Mouse (Mus musculus) CH12.LX (cell line): ENCODE measurements around the gene Tmem170b. TPM values are rescaled to one million over a fixed set of nuclear protein-coding genes. Genes with fewer than 3 reads are reported as not detected.

ENCODE experiments used
- DNase-seq: peaks from one replicate; pipeline ENCODE4 v3.0.0-alpha.2; 2013; ENCODE audit errors: extremely low read depth
- H3K27ac ChIP-seq: 2 replicates; pipeline ENCODE4 v1.5.1; 2012; ENCODE audit warnings: low read depth, mild to moderate bottlenecking, control low read depth, moderate library complexity; ENCODE audit not compliant: insufficient read depth
- H3K27me3 ChIP-seq: replicated peaks from 2 replicates; pipeline ENCODE3; 2012; ENCODE audit warnings: inconsistent platforms
- H3K36me3 ChIP-seq, 2 experiments: replicated peaks in 1 of 2; 2 replicates each; pipeline versions ENCODE3 to v1.6.1; 2012; ENCODE audit warnings: inconsistent platforms in 1 of 2, low read length in 1 of 2, mild to moderate bottlenecking in 1 of 2, mixed read lengths in 1 of 2, moderate library complexity in 1 of 2; ENCODE audit not compliant: control insufficient read depth in 1 of 2, insufficient read depth in 1 of 2
- H3K4me1 ChIP-seq, 2 experiments: 2 replicates each; pipeline ENCODE4 v1.6.1; 2012; ENCODE audit warnings: inconsistent platforms in 1 of 2, moderate library complexity in 1 of 2; ENCODE audit not compliant: insufficient read depth in 2 of 2, control insufficient read depth in 1 of 2
- H3K4me2 ChIP-seq: 2 replicates; pipeline ENCODE4 v1.6.1; 2012; ENCODE audit warnings: low read depth, mild to moderate bottlenecking, control low read depth; ENCODE audit not compliant: poor library complexity, insufficient read depth, severe bottlenecking
- H3K4me3 ChIP-seq, 3 experiments: fragments of 150-350 bp in 1 of 3; sonication (generic) in 1 of 3; replicated peaks in 1 of 3; 2 replicates each; pipeline versions ENCODE3 to v1.5.1; 2011 to 2012; ENCODE audit warnings: low read depth in 2 of 3, low read length in 2 of 3, mild to moderate bottlenecking in 2 of 3, moderate library complexity in 2 of 3, control low read depth in 1 of 3, improper control_type of control experiment in 1 of 3, inconsistent platforms in 1 of 3, mixed read lengths in 1 of 3; ENCODE audit not compliant: poor library complexity in 1 of 3
- H3K79me2 ChIP-seq: replicated peaks from 2 replicates; pipeline ENCODE4 v1.6.1; 2012; ENCODE audit warnings: mild to moderate bottlenecking, moderate library complexity; ENCODE audit not compliant: control insufficient read depth, poor library complexity, insufficient read depth, severe bottlenecking; ENCODE audit errors: extremely low read depth
- H3K9ac ChIP-seq: 2 replicates; pipeline ENCODE4 v1.6.1; 2012; ENCODE audit warnings: low read depth, mild to moderate bottlenecking, control low read depth, moderate library complexity; ENCODE audit not compliant: insufficient read depth
- H3K9me3 ChIP-seq: replicated peaks from 2 replicates; pipeline ENCODE3; 2012; ENCODE audit warnings: low read length, inconsistent platforms, mixed read lengths
- BHLHE40 ChIP-seq: IDR thresholded peaks from 2 replicates; pipeline ENCODE4 v1.6.1; 2011; ENCODE audit warnings: mild to moderate bottlenecking, low read depth, low read length, improper control_type of control experiment
- CHD1 ChIP-seq: IDR thresholded peaks from 2 replicates; pipeline ENCODE4 v1.6.1; 2012; ENCODE audit warnings: low read depth, low read length, improper control_type of control experiment, inconsistent platforms
- CHD2 ChIP-seq: IDR thresholded peaks from 2 replicates; pipeline ENCODE4 v1.6.1; 2011; ENCODE audit warnings: low read length, improper control_type of control experiment
- EP300 ChIP-seq: IDR thresholded peaks from 2 replicates; pipeline ENCODE4 v1.6.1; 2011; ENCODE audit warnings: low read length, improper control_type of control experiment
- ETS1 ChIP-seq: conservative IDR thresholded peaks from 2 replicates; pipeline ENCODE4 v1.6.1; 2012; ENCODE audit warnings: low read depth, mild to moderate bottlenecking, inconsistent platforms, low read length, improper control_type of control experiment, moderate library complexity
- HCFC1 ChIP-seq: IDR thresholded peaks from 2 replicates; pipeline ENCODE4 v1.6.1; 2012; ENCODE audit warnings: low read depth, mild to moderate bottlenecking, inconsistent platforms, low read length, improper control_type of control experiment
- IRF4 ChIP-seq: IDR thresholded peaks from 2 replicates; pipeline ENCODE4 v1.6.1; 2014; ENCODE audit warnings: low read depth, mild to moderate bottlenecking, inconsistent platforms, low read length, improper control_type of control experiment
- JUN ChIP-seq: IDR thresholded peaks from 2 replicates; pipeline ENCODE4 v1.6.1; 2011; ENCODE audit warnings: low read depth, mild to moderate bottlenecking, low read length, improper control_type of control experiment, moderate library complexity; ENCODE audit not compliant: insufficient read depth
- JUND ChIP-seq: conservative IDR thresholded peaks from 2 replicates; pipeline ENCODE4 v1.6.1; 2011; ENCODE audit warnings: low read depth, low read length, improper control_type of control experiment
- KAT2A ChIP-seq: IDR thresholded peaks from 2 replicates; pipeline ENCODE4 v1.6.1; 2012; ENCODE audit warnings: low read length, improper control_type of control experiment, inconsistent platforms; ENCODE audit not compliant: insufficient replicate concordance
- MAFK ChIP-seq: IDR thresholded peaks from 2 replicates; pipeline ENCODE4 v1.6.1; 2011; ENCODE audit warnings: low read length, improper control_type of control experiment; ENCODE audit not compliant: insufficient replicate concordance
- MAX ChIP-seq: IDR thresholded peaks from 2 replicates; pipeline ENCODE4 v1.6.1; 2011; ENCODE audit warnings: low read length, improper control_type of control experiment
- MEF2A ChIP-seq: IDR thresholded peaks from 2 replicates; pipeline ENCODE4 v1.6.1; 2014; ENCODE audit warnings: low read depth, mild to moderate bottlenecking, inconsistent platforms, low read length, improper control_type of control experiment, borderline replicate concordance
- MXI1 ChIP-seq: IDR thresholded peaks from 2 replicates; pipeline ENCODE4 v1.6.1; 2011; ENCODE audit warnings: mild to moderate bottlenecking, low read depth, low read length, improper control_type of control experiment
- MYC ChIP-seq: IDR thresholded peaks from 2 replicates; pipeline ENCODE4 v1.6.1; 2011; ENCODE audit warnings: low read depth, mild to moderate bottlenecking, improper control_type of control experiment, low read length
- NRF1 ChIP-seq: IDR thresholded peaks from 2 replicates; pipeline ENCODE4 v1.6.1; 2014; ENCODE audit warnings: low read depth, mild to moderate bottlenecking, inconsistent platforms, low read length, improper control_type of control experiment, moderate library complexity
- POLR2AphosphoS2 ChIP-seq: IDR thresholded peaks from 2 replicates; pipeline ENCODE4 v1.6.1; 2011; ENCODE audit warnings: low read depth, low read length, improper control_type of control experiment
- RCOR1 ChIP-seq: conservative IDR thresholded peaks from 2 replicates; pipeline ENCODE4 v1.6.1; 2012; ENCODE audit warnings: low read depth, mild to moderate bottlenecking, inconsistent platforms, low read length, improper control_type of control experiment
- SMC3 ChIP-seq: IDR thresholded peaks from 2 replicates; pipeline ENCODE4 v1.6.1; 2011; ENCODE audit warnings: low read depth, low read length, improper control_type of control experiment
- TBP ChIP-seq: conservative IDR thresholded peaks from 2 replicates; pipeline ENCODE4 v1.6.1; 2011; ENCODE audit warnings: low read depth, low read length, improper control_type of control experiment
- TCF12 ChIP-seq: IDR thresholded peaks from 2 replicates; pipeline ENCODE4 v1.6.1; 2014; ENCODE audit warnings: low read depth, mild to moderate bottlenecking, inconsistent platforms, low read length, improper control_type of control experiment
- ZC3H11A ChIP-seq: IDR thresholded peaks from 2 replicates; pipeline ENCODE4 v1.6.1; 2012; ENCODE audit warnings: low read depth, mild to moderate bottlenecking, inconsistent platforms, low read length, improper control_type of control experiment
- dilution Hi-C: fragments of 300-500 bp; cut with MboI; formaldehyde crosslinking; loops from 2 replicates; pipeline ENCODE4 v1.14.3; 2020; ENCODE audit warnings: low sequenced_read_pairs; ENCODE audit not compliant: extremely low pct_unique_long_range_greater_than_20kb, extremely low pct_ligation_motif_present
- in situ Hi-C: fragments of 300-500 bp; cut with MboI; formaldehyde crosslinking; loops from 3 replicates; pipeline ENCODE4 v1.14.3; 2019; ENCODE audit warnings: low sequenced_read_pairs, low pct_ligation_motif_present, low pct_unique_long_range_greater_than_20kb, mixed read lengths
- polyA plus RNA-seq: library from polyadenylated mRNA; unstranded; fragments of >175 nt; gene quantifications from 2 replicates; pipeline ENCODE4 v1.2.1, GENCODE M21; 2012; ENCODE audit warnings: low read depth; ENCODE audit not compliant: insufficient read length
- total RNA-seq, 2 experiments: library from RNA; depleted of rRNA; stranded (reverse); fragments of 300-350 nt in 1 of 2; fragments of >200 nt in 1 of 2; gene quantifications; 2 replicates each; pipeline ENCODE4 v1.2.3; 2012 to 2014

The Tmem170b gene
- total and polyA plus RNA-seq, 3 experiments, result 5.0 to 5.9 (median 5.5) TPM

DNA sequence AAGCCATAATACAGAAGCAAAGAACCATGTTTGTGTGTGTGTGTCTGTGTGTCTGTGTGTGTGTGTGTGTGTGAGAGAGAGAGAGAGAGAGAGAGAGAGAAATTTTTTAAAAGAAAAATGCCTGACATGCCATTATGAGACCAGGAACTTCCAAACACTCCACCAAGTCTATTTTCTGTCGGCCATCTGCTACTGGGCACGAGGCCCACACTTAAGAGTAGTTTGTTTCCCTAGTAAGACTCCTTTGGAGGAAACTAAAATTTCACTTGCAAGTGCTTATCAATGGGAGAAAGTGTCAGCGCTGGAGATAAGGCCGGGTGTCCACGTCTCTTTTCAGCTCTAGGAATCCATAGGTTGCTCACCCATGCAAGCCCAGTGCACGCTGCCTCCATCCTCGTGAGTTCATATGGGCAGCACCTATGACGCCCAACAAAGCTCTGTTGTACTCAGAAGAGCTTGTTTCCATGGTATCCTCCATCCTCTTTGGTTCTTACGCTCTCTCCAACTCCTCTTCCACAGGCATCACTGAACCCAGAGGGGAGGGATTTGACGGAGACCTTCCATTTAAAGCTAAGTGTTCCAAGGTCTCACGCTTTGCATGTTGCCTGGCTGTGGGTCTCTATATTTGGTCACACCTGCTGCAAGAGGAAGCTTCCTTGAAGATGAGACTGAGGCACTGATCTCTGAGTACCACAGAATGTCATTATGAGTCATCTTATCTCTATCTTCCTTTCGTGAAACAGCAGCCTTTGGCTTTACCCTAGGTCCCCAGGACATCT lies 76.8 kb downstream of the Tmem170b start:
- no peaks in the 10 kb centered on the region for H3K9me3 ChIP-seq
- peaks cover 15 to 25% of the 10 kb centered on the region in 2 experiments for H3K4me1 ChIP-seq
- H3K79me2 ChIP-seq, result no peaks in the 10 kb centered on the region
- peak overlapping the region; percentile 19; the same call in 1 of the 2 replicates for H3K4me2 ChIP-seq
- DNase-seq, result peak; percentile 72
- no peak overlapping the region for H3K4me3 ChIP-seq
- TF ChIP-seq MAFK (0 out of 2 replicates have a peak, but pooled peaks have one; percentile 46), POLR2AphosphoS2 (no peak), MXI1 (0 out of 2 replicates have a peak, but pooled peaks have one; percentile 20), EP300 (peak; percentile 89), SMC3 (peak; percentile 7; the same call in 1 of the 2 replicates), ZC3H11A (no peak), JUND (peak; percentile 94), NRF1 (no peak), JUN (peak; percentile 74; the same call in 1 of the 2 replicates), BHLHE40 (peak; percentile 70), CHD2 (no peak; the same call in 1 of the 2 replicates), KAT2A (no peak), MYC (peak; percentile 36; the same call in 1 of the 2 replicates), RCOR1 (peak; percentile 75; the same call in 1 of the 2 replicates), CHD1 (no peak), TCF12 (peak; percentile 67), TBP (no peak), IRF4 (peak; percentile 87), MEF2A (peak; percentile 80; the same call in 1 of the 2 replicates), HCFC1 (no peak), MAX (peak; percentile 32; the same call in 1 of the 2 replicates), ETS1 (peak; percentile 65)
- H3K36me3 ChIP-seq, result no peaks in the 10 kb centered on the region
- H3K27me3 ChIP-seq, result no peaks in the 10 kb centered on the region
- H3K27ac ChIP-seq, result no peak overlapping the region
- dilution Hi-C loops, result no loop called here
- no peak overlapping the region for H3K9ac ChIP-seq
- in situ Hi-C loops, result no loop called here
